Mouse (Mus musculus): ENCODE results near the gene Cracr2a.

DNA sequence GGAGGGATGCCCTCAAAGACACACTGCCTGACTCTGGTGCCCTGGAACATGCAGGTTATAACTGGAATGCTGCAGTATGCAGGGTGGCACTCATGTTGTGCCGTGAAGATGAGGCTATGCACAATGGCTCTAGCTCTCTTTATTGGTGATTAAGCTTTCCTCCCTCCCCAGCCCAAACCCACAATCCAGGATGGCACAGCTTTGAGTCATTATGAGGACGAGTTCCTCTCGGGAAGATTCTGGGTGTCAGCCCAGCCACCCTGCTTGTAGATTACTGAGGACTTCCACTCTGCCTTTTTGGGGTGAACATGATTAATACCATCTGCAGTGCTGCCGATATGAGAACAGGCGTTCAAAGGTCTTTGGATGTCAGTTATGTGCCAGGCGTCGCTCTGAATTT lies 132.5 kb downstream of the Cracr2a start:
- TF ChIP-seq CTCF (IDR thresholded peaks at IDR 0.05; ENCODE audit: insufficient read depth, low read depth, low read length): no peak
- TF ChIP-seq POLR2A (IDR thresholded peaks at IDR 0.05; ENCODE audit: insufficient read depth, low read depth, low read length): no peak

Measured in olfactory bulb, adult 2 months (tissue).